Comparison of ENCODE assay signal across 16 mouse cellular contexts in the genomic region with DNA sequence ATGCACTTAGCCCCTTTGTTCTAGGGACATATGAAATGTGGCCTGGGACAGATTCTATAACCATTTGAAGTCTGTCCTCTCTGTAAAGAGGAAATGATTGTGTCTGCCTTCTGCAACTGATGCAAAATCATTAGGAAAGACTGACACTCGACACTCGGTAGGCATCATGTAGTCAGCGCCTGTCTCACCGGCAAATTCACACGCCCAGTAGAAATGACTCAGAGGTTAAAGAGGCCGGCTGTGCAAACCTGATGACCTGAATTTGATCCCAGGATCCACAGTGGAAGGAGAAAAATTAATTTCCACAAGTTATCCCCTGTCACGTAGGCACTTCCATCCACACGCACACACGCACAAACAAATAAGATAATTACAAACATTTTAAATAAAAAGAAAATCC. TPM values are rescaled to one million over a fixed set of nuclear protein-coding genes. Genes with fewer than 3 reads are reported as not detected.
DNase-seq lines count a peak whose midpoint lies in the region; ATAC-seq and TF ChIP-seq lines count a peak whose summit lies in the region.
"Had no signal": no experiment of that assay in that cellular context is flagged by ENCODE, and none has a peak within 500 bp of the region (broad histone marks: within the 10 kb centered on the region; RNA-seq: fewer than 3 reads in every experiment).

No protein-coding gene starts in this region.

- H3K27me3 ChIP-seq in lung, postnatal 0 days (replicated peaks; ENCODE audit: insufficient read depth, low read length), result no peaks in the 10 kb centered on the region
- peaks cover 19% of the 10 kb centered on the region for H3K27me3 ChIP-seq in midbrain, embryonic 10.5 days (ENCODE audit: low read depth, poor library complexity, severe bottlenecking)
- no peaks in the 10 kb centered on the region for H3K27me3 ChIP-seq in stomach, postnatal 0 days (ENCODE audit: control insufficient read depth, insufficient read depth, low read length)
- H3K27me3 ChIP-seq: lung, embryonic 15.5 days had no signal

- WGBS in lung, postnatal 0 days, result 33% methylated on average over 9 of the region's 9 CpGs
- 70% methylated on average over 9 of the region's 9 CpGs for WGBS in midbrain, embryonic 10.5 days
- WGBS in stomach, postnatal 0 days, result 32% methylated on average over 9 of the region's 9 CpGs

- no peak for ATAC-seq in lung, postnatal 0 days
- no peak for ATAC-seq in stomach, postnatal 0 days (ENCODE audit: low FRiP score, low TSS enrichment)

- no peaks in the 10 kb centered on the region for H3K9me3 ChIP-seq in lung, postnatal 0 days (ENCODE audit: low read length)
- H3K9me3 ChIP-seq in midbrain, embryonic 10.5 days (replicated peaks), result no peaks in the 10 kb centered on the region
- no peaks in the 10 kb centered on the region for H3K9me3 ChIP-seq in stomach, postnatal 0 days (ENCODE audit: control insufficient read depth, low read length)
- H3K9me3 ChIP-seq: lung, embryonic 15.5 days had no signal

- peak; percentile 36 for DNase-seq in adrenal gland, postnatal 14 days
- no peak for DNase-seq in adrenal gland, adult 8-10 months
- peak; percentile 17 for DNase-seq in lung, postnatal 0 days (ENCODE audit: low spot score)
- DNase-seq in lung, adult 18-20 months, result no peak
- DNase-seq in midbrain, embryonic 10.5 days (ENCODE audit: low spot score), result no peak
- DNase-seq in thymus, postnatal 4 days, result no peak
- DNase-seq in stomach, postnatal 0 days (ENCODE audit: low spot score), result no peak
- DNase-seq in left cerebral cortex, postnatal 25 days (ENCODE audit: low spot score in 2 of 2), result no peak
- DNase-seq: right cerebral cortex, adult 18-20 months had no signal

- H3K9ac ChIP-seq in lung, postnatal 0 days (replicated peaks; ENCODE audit: low read depth), result no peak overlapping the region
- no peak overlapping the region for H3K9ac ChIP-seq in stomach, postnatal 0 days (ENCODE audit: low read length)
- H3K9ac ChIP-seq: lung, embryonic 15.5 days had no signal

- H3K4me2 ChIP-seq in lung, postnatal 0 days (replicated peaks; ENCODE audit: low read depth, low read length), result no peak overlapping the region
- no peak overlapping the region for H3K4me2 ChIP-seq in stomach, postnatal 0 days (replicated peaks; ENCODE audit: low read depth)
- H3K4me2 ChIP-seq: lung, embryonic 15.5 days had no signal

- no peak overlapping the region for H3K4me3 ChIP-seq in lung, postnatal 0 days (ENCODE audit: low read depth, low read length)
- peak overlapping the region; percentile 23; the same call in 1 of the 2 replicates for H3K4me3 ChIP-seq in midbrain, embryonic 10.5 days
- no peak overlapping the region for H3K4me3 ChIP-seq in stomach, postnatal 0 days (ENCODE audit: low read depth, low read length)
- H3K4me3 ChIP-seq: lung, embryonic 15.5 days had no signal

- TF ChIP-seq CTCF in lung, postnatal 0 days (IDR thresholded peaks at IDR 0.05), result no peak
- TF ChIP-seq CTCF in stomach, postnatal 0 days (IDR thresholded peaks at IDR 0.05; ENCODE audit: low read depth), result no peak

- no peak for TF ChIP-seq EP300 in lung, postnatal 0 days (IDR thresholded peaks at IDR 0.05)
- no peak for TF ChIP-seq EP300 in stomach, postnatal 0 days (optimal IDR thresholded peaks at IDR 0.05)

- H3K36me3 ChIP-seq in lung, postnatal 0 days (ENCODE audit: insufficient read depth, low read length), result no peaks in the 10 kb centered on the region
- H3K36me3 ChIP-seq in midbrain, embryonic 10.5 days, result peaks cover 71% of the 10 kb centered on the region
- no peaks in the 10 kb centered on the region for H3K36me3 ChIP-seq in stomach, postnatal 0 days (ENCODE audit: control insufficient read depth, insufficient read depth, low read length)
- H3K36me3 ChIP-seq: lung, embryonic 15.5 days had no signal

- H3K4me1 ChIP-seq in lung, postnatal 0 days (ENCODE audit: insufficient read depth, low read depth, low read length), result no peaks in the 10 kb centered on the region
- peaks cover 38% of the 10 kb centered on the region for H3K4me1 ChIP-seq in midbrain, embryonic 10.5 days
- H3K4me1 ChIP-seq in stomach, postnatal 0 days (replicated peaks; ENCODE audit: control insufficient read depth, insufficient read depth), result no peaks in the 10 kb centered on the region

- intact Hi-C loops in left cerebral cortex, postnatal 25 days (cut with DNase I), result no loop called here

- H3K27ac ChIP-seq in lung, postnatal 0 days (ENCODE audit: low read length), result no peak overlapping the region
- H3K27ac ChIP-seq in midbrain, embryonic 10.5 days (replicated peaks), result peak overlapping the region; percentile 81
- no peak overlapping the region for H3K27ac ChIP-seq in stomach, postnatal 0 days (replicated peaks)
- H3K27ac ChIP-seq: lung, embryonic 15.5 days had no signal

RNA-seq across cellular contexts. Expression of a gene that starts 24.2 kb away (rescaled TPM):
- total RNA-seq in adrenal gland, postnatal 14 days (2021), result not detected in 2 replicates
- total RNA-seq in adrenal gland, adult 8-10 months (2022), result under 1 TPM in 3 of 4 experiments, not detected in 1; 0.35 to 0.80 (median 0.45) TPM
- 0.32 and 0.42 TPM in 2 replicates for polyA plus RNA-seq in lung, postnatal 0 days (2015; fragmentation: Nextera tagmentation; extraction: Ambion mirVana)
- 0.25 and 0.28 TPM in 2 replicates for polyA plus RNA-seq in midbrain, embryonic 10.5 days (2016; fragmentation: Nextera tagmentation; extraction: Ambion mirVana)
- polyA plus RNA-seq in stomach, postnatal 0 days (2015; fragmentation: Nextera tagmentation; extraction: Ambion mirVana), result 0.16 and 0.25 TPM in 2 replicates
- total RNA-seq in left cerebral cortex, postnatal 25 days (2021), result not detected
- total RNA-seq: adrenal gland, postnatal 25 days; heart, postnatal 10 days; MEL had no signal
- polyA plus RNA-seq: embryonic facial prominence, embryonic 11.5 days; large intestine, adult 2 months; limb, embryonic 11.5 days had no signal

RNA-seq across cellular contexts. Expression of a gene that starts 51.7 kb away (rescaled TPM):
- total RNA-seq in adrenal gland, postnatal 14 days (2021), result 9.2 and 10.1 TPM in 2 replicates
- 10 to 100 TPM; 10.7 to 37.6 (median 19.9) TPM for total RNA-seq in adrenal gland, adult 8-10 months (2022)
- polyA plus RNA-seq in lung, postnatal 0 days (2015; fragmentation: Nextera tagmentation; extraction: Ambion mirVana), result 0.36 and 0.45 TPM in 2 replicates
- 0.89 and 1.6 TPM in 2 replicates for polyA plus RNA-seq in midbrain, embryonic 10.5 days (2016; fragmentation: Nextera tagmentation; extraction: Ambion mirVana)
- 0.49 and 0.50 TPM in 2 replicates for polyA plus RNA-seq in stomach, postnatal 0 days (2015; fragmentation: Nextera tagmentation; extraction: Ambion mirVana)
- total RNA-seq in left cerebral cortex, postnatal 25 days (2021), result 100 to 1,000 TPM; 323 to 339 TPM

Comparison
In these comparisons a context has a peak if more than half of its experiments do, and no peak if none do; other contexts are left out.
1. DNase-seq: peak in adrenal gland, postnatal 14 days (single experiment) and lung, postnatal 0 days (single experiment); none in adrenal gland, adult 8-10 months (single experiment), lung, adult 18-20 months (0 of 2), midbrain, embryonic 10.5 days (single experiment), thymus, postnatal 4 days (single experiment), stomach, postnatal 0 days (single experiment) and left cerebral cortex, postnatal 25 days (0 of 2).
2. RNA of a gene that starts 51.7 kb away (total RNA-seq): 323 to 339 TPM in left cerebral cortex, postnatal 25 days; 10.7 to 37.6 TPM in adrenal gland, adult 8-10 months and 9.2 to 10.1 TPM in adrenal gland, postnatal 14 days; every median in the first group is over 4 times any median in the second.